Mouse (Mus musculus) myocyte (in vitro differentiated cells): ENCODE results near the gene Dhodh.

ENCODE experiments used
- CEBPB ChIP-seq: IDR thresholded peaks from 2 replicates; pipeline ENCODE4 v1.6.1; 2011; ENCODE audit warnings: mild to moderate bottlenecking, moderate library complexity; ENCODE audit not compliant: poor library complexity, insufficient read depth, severe bottlenecking
- E2F4 ChIP-seq: IDR thresholded peaks from one replicate; pipeline ENCODE4 v1.6.1; 2011; ENCODE audit warnings: mild to moderate bottlenecking, control low read depth, moderate library complexity; ENCODE audit not compliant: insufficient read depth
- MAX ChIP-seq: IDR thresholded peaks from one replicate; pipeline ENCODE4 v1.6.1; 2011; ENCODE audit warnings: low read depth, mild to moderate bottlenecking, control low read depth
- POLR2A ChIP-seq: IDR thresholded peaks from one replicate; pipeline ENCODE4 v1.6.1; 2011; ENCODE audit warnings: low read depth, mild to moderate bottlenecking, control low read depth, moderate library complexity; ENCODE audit not compliant: insufficient read length
- POLR2AphosphoS2 ChIP-seq: IDR thresholded peaks from one replicate; pipeline ENCODE4 v1.6.1; 2011; ENCODE audit warnings: low read depth, control low read depth; ENCODE audit not compliant: insufficient read length
- REST ChIP-seq: IDR thresholded peaks from one replicate; pipeline ENCODE4 v1.6.1; 2011; ENCODE audit warnings: mild to moderate bottlenecking, control low read depth, moderate library complexity; ENCODE audit not compliant: insufficient read depth, insufficient read length
- TCF12 ChIP-seq: IDR thresholded peaks from one replicate; pipeline ENCODE4 v1.6.1; 2011; ENCODE audit warnings: mild to moderate bottlenecking, control low read depth; ENCODE audit not compliant: poor library complexity, insufficient read depth, severe bottlenecking
- TCF3 ChIP-seq: IDR thresholded peaks from one replicate; pipeline ENCODE4 v1.6.1; 2011; ENCODE audit warnings: low read depth, control low read depth; ENCODE audit not compliant: insufficient read length
- USF1 ChIP-seq: IDR thresholded peaks from one replicate; pipeline ENCODE4 v1.6.1; 2011; ENCODE audit warnings: low read depth, mild to moderate bottlenecking, control low read depth, moderate library complexity

DNA sequence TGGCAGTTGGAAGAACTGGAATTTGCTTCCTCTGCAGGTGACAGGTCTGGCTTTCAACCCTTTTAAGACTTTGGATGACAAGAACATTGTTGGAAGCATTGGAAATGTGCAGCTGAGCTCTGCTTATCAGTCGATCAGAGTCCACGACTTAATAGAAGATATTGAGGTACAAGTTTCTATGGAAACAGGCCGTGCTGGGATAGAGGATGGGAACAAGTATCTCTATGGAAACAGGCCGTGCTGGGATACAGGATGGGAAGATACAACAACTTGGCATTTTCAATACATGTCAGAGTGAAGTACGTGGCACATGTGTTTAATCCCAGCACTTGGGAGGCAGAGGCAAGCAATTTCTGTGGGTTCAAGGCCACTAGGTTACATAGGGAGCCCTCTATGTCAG is 24.0 kb upstream of the Dhodh start:
- TF ChIP-seq POLR2A (no peak), E2F4 (no peak), USF1 (no peak), MAX (no peak), REST (no peak), TCF12 (no peak), POLR2AphosphoS2 (no peak), CEBPB (no peak), TCF3 (no peak)
